In genomic region chr9:105984931-105985519, GRCm38 (mm10) we compare ENCODE assay signal across 17 mouse cellular contexts. TPM values are rescaled to one million over a fixed set of nuclear protein-coding genes. Genes with fewer than 3 reads are reported as not detected.
DNase-seq lines count a peak whose midpoint lies in the region; ATAC-seq and TF ChIP-seq lines count a peak whose summit lies in the region.
"Had no signal": no experiment of that assay in that cellular context is flagged by ENCODE, and none has a peak within 500 bp of the region (broad histone marks: within the 10 kb centered on the region; RNA-seq: fewer than 3 reads in every experiment).

No protein-coding gene starts in this region.

- no peak; the same call in 1 of the 2 replicates for TF ChIP-seq CTCF in left cerebral cortex, adult 2 months (IDR thresholded peaks at IDR 0.05)

- H3K27me3 ChIP-seq in forebrain, embryonic 12.5 days: no peaks in the 10 kb centered on the region
- no peaks in the 10 kb centered on the region for H3K27me3 ChIP-seq in hindbrain, embryonic 15.5 days
- no peaks in the 10 kb centered on the region for H3K27me3 ChIP-seq in neural tube, embryonic 12.5 days (replicated peaks)
- H3K27me3 ChIP-seq: liver, embryonic 13.5 days had no signal

- H3K36me3 ChIP-seq in forebrain, embryonic 12.5 days (replicated peaks): no peaks in the 10 kb centered on the region
- no peaks in the 10 kb centered on the region for H3K36me3 ChIP-seq in hindbrain, embryonic 15.5 days
- no peaks in the 10 kb centered on the region for H3K36me3 ChIP-seq in neural tube, embryonic 12.5 days
- H3K36me3 ChIP-seq: embryonic facial prominence, embryonic 13.5 days; heart, embryonic 13.5 days; liver, embryonic 13.5 days had no signal

- 11% methylated on average over 10 of the region's 10 CpGs for WGBS in forebrain, embryonic 12.5 days
- 12% methylated on average over 10 of the region's 10 CpGs for WGBS in hindbrain, embryonic 15.5 days
- 26% methylated on average over 10 of the region's 10 CpGs for WGBS in neural tube, embryonic 12.5 days

- H3K27ac ChIP-seq in forebrain, embryonic 12.5 days: peak overlapping the region; percentile 32
- H3K27ac ChIP-seq in hindbrain, embryonic 15.5 days (replicated peaks): peak overlapping the region; percentile 62
- H3K27ac ChIP-seq in neural tube, embryonic 12.5 days: no peak overlapping the region
- H3K27ac ChIP-seq in left cerebral cortex, adult 2 months: no peak overlapping the region
- H3K27ac ChIP-seq: embryonic facial prominence, embryonic 13.5 days; heart, embryonic 13.5 days; liver, embryonic 13.5 days had no signal

- peak overlapping the region; percentile 20; the same call in 1 of the 2 replicates for H3K4me3 ChIP-seq in forebrain, embryonic 12.5 days (replicated peaks)
- peak overlapping the region; percentile 9; the same call in 1 of the 2 replicates for H3K4me3 ChIP-seq in hindbrain, embryonic 15.5 days
- no peak overlapping the region for H3K4me3 ChIP-seq in neural tube, embryonic 12.5 days
- H3K4me3 ChIP-seq in left cerebral cortex, adult 2 months: no peak overlapping the region
- H3K4me3 ChIP-seq: embryonic facial prominence, embryonic 13.5 days; heart, embryonic 13.5 days; liver, embryonic 13.5 days had no signal

- peak overlapping the region; percentile 46 for H3K4me2 ChIP-seq in forebrain, embryonic 12.5 days
- H3K4me2 ChIP-seq in hindbrain, embryonic 15.5 days: peak overlapping the region; percentile 43
- peak overlapping the region; percentile 43 for H3K4me2 ChIP-seq in neural tube, embryonic 12.5 days (replicated peaks)
- H3K4me2 ChIP-seq: embryonic facial prominence, embryonic 13.5 days; heart, embryonic 13.5 days; liver, embryonic 13.5 days had no signal

- H3K4me1 ChIP-seq in forebrain, embryonic 12.5 days: peaks cover 9% of the 10 kb centered on the region
- H3K4me1 ChIP-seq in hindbrain, embryonic 15.5 days (replicated peaks): peaks cover 7% of the 10 kb centered on the region
- H3K4me1 ChIP-seq in neural tube, embryonic 12.5 days: peaks cover 5% of the 10 kb centered on the region
- H3K4me1 ChIP-seq: embryonic facial prominence, embryonic 13.5 days; heart, embryonic 13.5 days; liver, embryonic 13.5 days had no signal

- no peaks in the 10 kb centered on the region for H3K9me3 ChIP-seq in forebrain, embryonic 12.5 days
- no peaks in the 10 kb centered on the region for H3K9me3 ChIP-seq in hindbrain, embryonic 15.5 days
- no peaks in the 10 kb centered on the region for H3K9me3 ChIP-seq in neural tube, embryonic 12.5 days
- H3K9me3 ChIP-seq: embryonic facial prominence, embryonic 13.5 days; heart, embryonic 13.5 days; liver, embryonic 13.5 days had no signal

- DNase-seq in embryo, embryonic 10 days (ENCODE audit: low spot score): peak; percentile 15
- DNase-seq in left cerebral cortex, adult 2 months (ENCODE audit: extremely low spot score in 1 of 2, low spot score in 2 of 2): no peak
- no peak for DNase-seq in MN1 (ENCODE audit: low spot score)
- DNase-seq in adrenal gland, postnatal 25 days: no peak
- no peak for DNase-seq in urinary bladder, adult 2 months (ENCODE audit: low spot score)
- DNase-seq: adrenal gland, postnatal 36 days; cerebellum, adult 11-12 months; gastrocnemius, postnatal 36 days; left cerebral cortex, postnatal 4 days; liver, embryonic 13.5 days; lung, postnatal 36 days; thymus, adult 18-20 months had no signal

- ATAC-seq in forebrain, embryonic 12.5 days (ENCODE audit: low FRiP score): peak; percentile 77; the same call in 1 of the 2 replicates
- peak; percentile 51; the same call in 1 of the 2 replicates for ATAC-seq in hindbrain, embryonic 15.5 days (ENCODE audit: low FRiP score, low read depth)
- ATAC-seq in neural tube, embryonic 12.5 days (ENCODE audit: low FRiP score, low read depth): peak; percentile 53; the same call in 1 of the 2 replicates

- intact Hi-C loops in left cerebral cortex, adult 2 months (cut with DNase I): loop anchor here (5.0 to 10.0 kb wide), 2 partner anchors 128 to 350 kb away; no protein-coding TSS in a partner anchor

- no peak overlapping the region for H3K9ac ChIP-seq in forebrain, embryonic 12.5 days
- H3K9ac ChIP-seq in hindbrain, embryonic 15.5 days: 0 out of 2 replicates have a peak overlapping the region, but pooled peaks have one; percentile 9
- no peak overlapping the region for H3K9ac ChIP-seq in neural tube, embryonic 12.5 days
- H3K9ac ChIP-seq: embryonic facial prominence, embryonic 13.5 days; heart, embryonic 13.5 days; liver, embryonic 13.5 days had no signal

RNA-seq across cellular contexts. Expression of gene Col6a5, which starts 24.6 kb away (rescaled TPM):
- 0.08 and 0.18 TPM in 2 replicates for polyA plus RNA-seq in forebrain, embryonic 12.5 days (2016; fragmentation: Nextera tagmentation; extraction: Ambion mirVana)
- polyA plus RNA-seq in hindbrain, embryonic 15.5 days (2015; fragmentation: Nextera tagmentation; extraction: Ambion mirVana): 0.16 and 0.40 TPM in 2 replicates
- polyA plus RNA-seq in neural tube, embryonic 12.5 days (2016; fragmentation: Nextera tagmentation; extraction: Ambion mirVana): 0.03 and 0.09 TPM in 2 replicates
- total RNA-seq in left cerebral cortex, adult 2 months (2021): under 1 TPM; 0.42 to 0.66 TPM
- total RNA-seq in adrenal gland, postnatal 25 days (2021): 1.6 and 5.3 TPM in 2 replicates
- polyA plus RNA-seq in urinary bladder, adult 2 months (2012; rRNA removed): 4.1 and 4.8 TPM in 2 replicates

Comparison
In these comparisons a context has a peak if more than half of its experiments do, and no peak if none do; other contexts are left out.
1. H3K27ac ChIP-seq: peak in forebrain, embryonic 12.5 days (single experiment) and hindbrain, embryonic 15.5 days (single experiment); none in neural tube, embryonic 12.5 days (single experiment) and left cerebral cortex, adult 2 months (single experiment).
2. H3K4me3 ChIP-seq: peak in forebrain, embryonic 12.5 days (single experiment) and hindbrain, embryonic 15.5 days (single experiment); none in neural tube, embryonic 12.5 days (single experiment) and left cerebral cortex, adult 2 months (single experiment).
3. Peak in every context shown above with its lines, with median percentiles within 50 percentile points of each other: ATAC-seq and H3K4me2 ChIP-seq.